Mouse (Mus musculus): ENCODE results near the gene Acnat1. TPM values are rescaled to one million over a fixed set of nuclear protein-coding genes. Genes with fewer than 3 reads are reported as not detected.
"Not testable (repeated sequence)": the region's sequence is repeated elsewhere in the genome, so short reads cannot be mapped to it uniquely, and the experiment has no call there.

Gene Acnat1
- polyA plus RNA-seq (2012; rRNA removed) = 1.1 and 2.0 TPM in 2 replicates

DNA sequence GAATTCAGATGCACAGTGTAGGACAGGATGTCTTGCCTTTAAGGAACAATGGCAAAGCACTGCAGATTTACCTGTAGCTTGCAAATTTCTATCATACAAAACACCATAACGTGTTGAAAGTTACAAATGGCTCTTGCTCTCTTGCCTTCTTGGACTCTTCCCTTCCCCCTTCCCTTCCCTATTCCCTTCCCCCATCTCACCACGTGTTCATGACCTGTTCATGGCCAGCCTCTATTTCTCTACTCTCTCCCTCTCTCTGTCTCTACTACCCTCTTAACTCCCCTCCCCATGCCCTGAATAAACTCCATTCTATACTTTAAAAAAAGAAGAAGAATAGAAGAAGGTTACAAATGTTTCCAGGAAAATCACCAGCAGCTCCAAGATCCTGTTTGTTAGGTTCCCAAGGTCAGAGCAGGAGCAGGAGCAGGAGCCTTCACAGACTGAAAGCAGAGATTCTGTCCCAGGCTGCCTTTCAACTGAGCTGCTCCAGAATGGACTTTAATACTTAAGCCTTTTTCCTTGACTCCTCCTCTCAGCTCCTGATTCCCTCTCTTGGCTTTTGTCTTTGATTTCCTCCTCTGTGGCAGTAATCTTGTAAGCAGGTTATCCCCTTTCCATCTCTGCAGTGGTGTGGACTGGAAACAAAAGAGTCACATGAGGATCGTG is at the start of gene Acnat1:
Acnat1 (minus strand) TSS at position 478 of the 666 bp plus-strand sequence.
- DNase-seq (ENCODE audit: low read depth) = no peak

- no peak for DNase-seq (ENCODE audit: low read depth)
Observed at GRCm38 (mm10) chr4:49522576-49522975, 48.9 kb upstream of the Acnat1 start.

DNA sequence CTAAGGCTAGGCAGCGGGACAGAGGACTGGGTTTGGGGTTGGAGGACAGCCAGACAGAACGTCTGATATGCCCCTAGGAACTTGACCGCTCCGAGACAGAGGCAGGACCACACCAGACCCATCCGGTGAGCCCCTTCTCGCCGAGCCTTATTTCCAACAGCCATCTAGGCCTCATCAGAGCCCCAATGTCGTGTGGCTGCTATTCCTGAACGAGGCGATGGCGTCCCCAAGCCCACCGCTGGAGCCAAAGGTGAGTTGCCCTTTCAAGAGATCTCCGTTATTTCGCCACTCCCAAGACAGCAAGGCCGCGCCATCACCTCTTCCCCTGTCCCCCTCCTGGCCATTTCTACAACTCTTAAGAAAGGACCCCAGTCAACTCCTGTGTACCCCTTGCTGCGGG is 47.6 kb upstream of the Acnat1 start:
- DNase-seq (ENCODE audit: low read depth) = no peak

- DNase-seq (ENCODE audit: low read depth) = peak; percentile 79
Observed at GRCm38 (mm10) chr4:49520572-49521340, 47.0 kb upstream of the Acnat1 start, which contains the start of the genes Mrpl50 and Zfp189. Gene Mrpl50 (minus strand): TSS chr4:49521093. Gene Zfp189 (plus strand): TSS chr4:49521176.

- DNase-seq (ENCODE audit: low read depth) = no peak
Observed at GRCm38 (mm10) chr4:49519476-49519875, 45.8 kb upstream of the Acnat1 start.

DNA sequence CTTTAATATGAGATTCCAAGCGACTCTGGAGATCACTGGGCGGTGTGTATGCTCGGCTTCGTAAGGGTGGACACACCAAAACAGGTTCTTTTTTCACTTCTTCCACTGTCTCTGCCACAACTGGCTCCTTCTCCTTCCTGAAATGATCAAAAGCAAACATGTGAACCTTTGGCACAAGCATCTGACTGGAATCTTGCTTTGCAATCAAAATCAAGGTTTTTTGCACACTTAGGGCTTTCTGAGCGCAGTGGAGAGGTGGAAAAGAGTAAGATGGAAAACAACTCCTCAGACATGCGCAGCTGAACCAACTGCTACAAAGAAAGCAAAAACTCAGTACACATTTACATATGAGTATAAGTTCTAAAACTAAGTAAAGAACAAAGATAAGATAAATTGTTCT is 40.7 kb upstream of the Acnat1 start:
- no peak for DNase-seq (ENCODE audit: low read depth)

DNA sequence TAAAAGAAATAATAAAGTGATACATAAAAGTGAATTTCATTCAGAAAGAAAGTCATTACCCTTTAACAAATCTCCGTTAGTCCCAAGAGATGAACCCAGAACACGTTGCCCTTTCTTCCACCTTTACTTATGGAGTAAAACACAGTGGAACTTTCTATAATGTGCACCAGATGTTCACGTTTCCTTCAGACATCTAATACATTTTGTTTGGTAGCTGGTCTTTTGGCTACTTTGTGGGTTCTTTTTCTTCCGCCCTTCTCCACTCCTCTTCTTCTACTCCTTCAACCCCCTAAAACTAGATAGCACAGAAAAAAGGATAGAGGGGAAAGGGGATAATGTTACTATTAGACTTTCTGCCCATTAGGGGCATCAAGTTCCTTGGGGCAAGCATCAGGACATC is 38.9 kb upstream of the Acnat1 start:
- DNase-seq (ENCODE audit: low read depth) = no peak

DNA sequence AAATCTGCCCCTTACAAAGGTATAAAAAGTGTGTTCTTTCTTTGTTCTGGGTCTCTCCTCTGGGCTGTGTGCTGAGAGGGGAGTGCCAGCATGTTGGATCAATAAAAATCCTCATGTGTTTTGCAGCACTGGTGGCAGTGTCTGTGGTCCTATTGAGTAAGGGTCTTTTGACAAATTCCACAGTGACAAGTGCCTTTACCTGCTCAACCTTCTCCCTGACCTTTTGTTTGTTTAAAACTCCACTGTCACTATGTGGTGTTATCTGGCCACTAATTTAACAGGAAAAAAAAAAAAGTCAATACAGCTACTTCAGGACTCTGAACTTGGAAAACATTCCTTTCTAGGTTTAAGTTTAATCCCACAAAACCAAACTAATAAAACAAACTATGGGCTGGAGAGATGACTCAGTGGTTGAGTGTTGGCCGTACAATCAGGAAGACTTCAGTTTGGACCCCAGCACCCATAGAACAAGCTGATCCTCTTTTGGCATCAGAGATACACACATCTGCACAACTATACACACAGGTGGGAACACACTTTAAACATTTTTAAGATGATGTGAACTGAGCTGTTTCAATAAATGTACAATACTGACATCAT is 36.6 kb upstream of the Acnat1 start:
- DNase-seq (ENCODE audit: low read depth) = not testable (repeated sequence)

DNA sequence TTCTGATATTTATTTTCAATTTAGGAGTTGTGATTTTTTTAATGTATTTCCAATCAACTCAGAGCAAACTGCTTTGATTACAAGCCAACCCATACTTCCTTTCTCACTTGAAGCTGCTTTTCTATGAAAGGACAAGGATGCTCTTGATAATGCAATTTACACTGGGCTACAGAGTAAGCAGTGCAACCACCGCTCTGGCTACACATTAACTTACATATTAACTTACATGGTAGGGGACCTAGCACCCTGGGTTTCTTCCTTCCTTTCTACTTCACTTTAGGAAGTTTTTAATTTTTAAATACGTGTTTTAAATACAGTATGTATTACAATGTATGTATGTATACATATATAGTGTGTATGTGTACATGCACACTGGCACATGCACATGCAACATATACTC is 35.5 kb upstream of the Acnat1 start:
- no peak for DNase-seq (ENCODE audit: low read depth)

- DNase-seq (ENCODE audit: low read depth) = no peak
Observed at GRCm38 (mm10) chr4:49506386-49506785, 32.7 kb upstream of the Acnat1 start, which contains the start of gene Baat. Gene Baat (minus strand): TSS chr4:49506557.

GRCm38 (mm10) chr4:49503563-49503962 is 29.9 kb upstream of the Acnat1 start:
- no peak for DNase-seq (ENCODE audit: low read depth)

GRCm38 (mm10) chr4:49485934-49486650 is 12.4 kb upstream of the Acnat1 start:
- not testable (repeated sequence) for DNase-seq (ENCODE audit: low read depth)

- DNase-seq (ENCODE audit: low read depth) = peak; percentile 8
Observed at GRCm38 (mm10) chr4:49485442-49485841, 11.7 kb upstream of the Acnat1 start.

- no peak for DNase-seq (ENCODE audit: low read depth)
Observed at GRCm38 (mm10) chr4:49480896-49481295, 7.2 kb upstream of the Acnat1 start.

GRCm38 (mm10) chr4:49480104-49480760 is 6.5 kb upstream of the Acnat1 start:
- no peak for DNase-seq (ENCODE audit: low read depth)

DNA sequence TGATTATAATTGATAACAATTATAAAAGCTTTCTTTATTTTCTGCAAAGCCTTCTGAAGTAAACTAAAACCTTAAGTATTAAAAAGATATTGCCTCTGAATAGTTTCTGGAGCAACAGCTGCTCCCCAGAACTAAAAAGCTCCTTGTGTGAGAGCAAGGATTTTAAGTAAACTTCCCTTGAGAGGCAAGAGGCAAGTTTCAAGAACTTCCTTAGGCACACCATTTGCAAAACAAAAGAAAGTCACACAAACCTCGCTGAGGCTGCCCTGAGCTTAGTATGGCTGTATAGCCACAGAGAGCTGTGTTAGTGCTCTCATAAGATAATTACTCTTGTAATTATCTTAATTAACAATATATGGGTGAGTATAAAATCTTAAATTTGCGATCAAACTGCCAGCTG is 5.3 kb upstream of the Acnat1 start:
- not testable (repeated sequence) for DNase-seq (ENCODE audit: low read depth)

GRCm38 (mm10) chr4:49478118-49478877 is 4.6 kb upstream of the Acnat1 start:
- no peak for DNase-seq (ENCODE audit: low read depth)

DNA sequence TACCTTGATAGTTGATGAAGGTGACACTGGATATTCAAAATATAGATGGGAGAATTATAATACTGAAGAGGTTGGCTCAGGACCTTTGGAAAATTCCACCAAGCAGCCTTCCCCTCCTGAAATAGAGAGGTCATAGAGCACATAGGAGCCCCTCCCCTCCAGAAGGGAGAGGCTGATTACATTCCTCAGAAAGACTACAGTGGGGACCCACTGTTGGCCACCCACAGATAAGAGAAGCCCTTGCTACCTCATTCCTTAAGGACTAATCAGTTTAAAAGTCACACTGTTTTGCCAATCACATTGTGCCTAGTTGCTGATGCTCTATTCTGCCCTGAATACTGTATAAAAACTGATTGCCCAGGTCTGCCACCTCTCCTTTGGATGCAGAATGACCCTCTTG is 871 bp upstream of the Acnat1 start:
- DNase-seq (ENCODE audit: low read depth) = no peak

- DNase-seq (ENCODE audit: low read depth) = no peak
Observed at GRCm38 (mm10) chr4:49469435-49470151, 4.1 kb downstream of the Acnat1 start.

GRCm38 (mm10) chr4:49467360-49467759 is 6.4 kb downstream of the Acnat1 start:
- no peak for DNase-seq (ENCODE audit: low read depth)
